Mouse (Mus musculus) thymus, postnatal 25 days (tissue): ENCODE measurements around the gene Zranb1.

Experiments used
- DNase-seq: peaks from one replicate; pipeline ENCODE4 v3.0.0; 2022

The Zranb1 gene

GRCm38 (mm10) chr7:132930850-132931559 is at the start of gene Zranb1:
Gene Zranb1, plus strand, starts transcription at chr7:132931142.
- peak; percentile 98 for DNase-seq

GRCm38 (mm10) chr7:132882343-132882742 is 48.6 kb upstream of the Zranb1 start:
- DNase-seq = peak; percentile 30

GRCm38 (mm10) chr7:132884031-132884430 is 46.9 kb upstream of the Zranb1 start:
- no peak for DNase-seq

DNA sequence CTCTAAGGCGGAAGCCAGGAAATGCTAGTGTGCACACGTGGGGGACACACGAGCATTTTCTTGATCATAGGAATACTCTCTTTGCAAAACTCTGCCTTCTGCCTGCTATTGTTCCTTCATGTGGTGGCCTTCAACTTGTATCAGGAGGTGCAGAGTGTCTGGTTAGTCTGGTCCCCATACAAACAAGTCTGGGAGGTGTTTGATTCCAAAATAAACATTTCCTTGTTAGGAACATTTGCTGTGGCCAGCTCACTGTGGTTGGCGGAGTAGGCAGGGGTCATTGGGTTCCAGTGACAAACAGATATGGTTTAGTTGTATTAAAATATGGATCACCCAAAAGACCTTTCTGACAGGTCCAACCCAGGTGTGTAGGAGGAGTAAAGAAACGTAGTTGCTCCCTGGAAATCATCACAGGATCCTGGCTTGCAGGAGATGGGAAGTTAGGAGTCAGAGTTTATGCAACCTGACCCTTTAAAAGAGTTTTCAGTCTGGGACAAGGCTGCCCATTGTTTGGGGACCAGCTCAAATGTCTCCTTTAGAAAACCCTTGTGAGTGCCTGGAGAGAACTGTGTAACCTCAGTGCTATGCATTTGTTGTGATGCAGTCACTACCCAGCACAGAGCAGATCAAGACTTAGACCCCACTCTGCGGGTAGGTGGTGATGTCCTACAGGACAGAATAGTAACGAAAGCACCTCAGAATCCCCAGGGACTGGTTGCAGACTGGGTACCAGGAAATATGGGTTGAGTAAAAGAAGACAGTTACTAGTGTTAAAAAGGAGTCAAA is 43.7 kb upstream of the Zranb1 start:
- no peak for DNase-seq

- DNase-seq = no peak
Measured at GRCm38 (mm10) chr7:132888052-132888451, 42.9 kb upstream of the Zranb1 start.

- DNase-seq = no peak
Measured at GRCm38 (mm10) chr7:132888518-132889249, 42.3 kb upstream of the Zranb1 start.

GRCm38 (mm10) chr7:132889691-132890090 is 41.3 kb upstream of the Zranb1 start:
- DNase-seq = no peak

- DNase-seq = no peak
Measured at GRCm38 (mm10) chr7:132890201-132890600, 40.7 kb upstream of the Zranb1 start.

DNA sequence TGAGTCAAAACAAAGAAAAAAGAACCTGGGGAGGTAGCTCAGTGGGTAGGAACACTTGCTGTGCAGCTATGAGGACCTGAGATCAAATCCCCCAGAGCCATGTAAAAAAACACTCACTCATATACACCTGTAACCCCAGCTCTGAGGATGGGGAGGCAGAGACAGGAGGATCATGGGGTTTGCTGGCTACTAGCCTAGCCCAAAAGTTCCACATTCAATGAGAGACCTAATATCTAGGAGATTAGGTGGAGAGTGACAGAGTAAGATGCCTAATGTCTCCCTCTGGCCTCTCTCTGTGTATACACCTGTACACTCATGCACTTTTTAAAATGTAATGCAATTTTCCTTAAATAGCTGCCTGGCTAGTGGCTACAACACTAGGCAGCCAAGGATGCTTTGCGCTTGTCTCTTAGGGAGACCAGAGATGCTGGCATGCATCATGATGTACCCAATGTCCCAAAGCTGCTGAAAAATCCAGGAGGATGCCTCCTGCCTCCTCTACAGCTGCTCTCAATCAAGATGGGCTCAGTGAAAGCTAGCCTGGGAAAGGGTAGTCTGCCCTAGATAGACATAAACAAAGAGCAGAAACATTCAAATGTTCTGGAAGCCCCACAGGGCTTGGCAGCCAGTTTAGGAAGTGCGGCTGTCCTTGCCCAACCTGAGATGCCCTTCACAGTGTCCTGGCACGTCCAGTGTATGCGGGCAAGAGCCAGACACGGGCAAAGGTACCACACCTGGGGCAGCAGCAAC is 39.2 kb upstream of the Zranb1 start:
- no peak for DNase-seq

DNA sequence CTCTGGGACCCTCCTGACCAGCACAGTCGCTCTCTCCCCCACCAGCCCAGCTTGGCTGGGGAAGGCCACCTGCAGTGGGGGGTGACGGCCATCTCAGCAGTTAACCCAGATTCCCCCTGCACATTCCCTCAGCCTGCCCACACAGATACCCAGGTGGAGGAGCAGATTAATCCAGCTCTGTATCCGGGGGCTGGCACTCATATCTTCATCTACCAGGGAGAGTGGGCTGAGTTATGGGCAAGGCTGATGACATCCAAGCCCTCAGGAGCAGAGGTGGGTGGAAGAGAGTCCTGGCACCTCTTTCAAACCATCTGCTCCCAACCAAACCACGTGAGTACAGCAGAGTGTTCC is 38.7 kb upstream of the Zranb1 start:
- DNase-seq = no peak

DNA sequence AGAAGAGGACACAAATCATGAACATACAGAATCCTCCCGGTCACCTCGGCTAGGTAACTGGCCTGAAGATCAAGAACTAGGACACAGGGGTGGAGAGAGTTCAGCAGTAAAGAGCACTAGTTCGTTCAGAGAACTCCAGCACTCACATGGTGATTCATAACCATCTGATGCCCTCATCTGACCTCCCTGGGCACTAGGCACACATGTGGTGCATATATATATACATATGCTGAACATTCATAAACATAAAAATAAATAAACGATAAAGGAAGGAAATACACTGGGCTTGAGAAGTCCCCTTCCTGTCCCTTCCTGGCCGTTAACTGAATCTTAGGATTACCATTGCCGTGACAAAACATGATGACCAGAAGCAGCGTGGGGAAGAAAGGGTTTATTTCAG is 38.1 kb upstream of the Zranb1 start:
- DNase-seq = no peak

- no peak for DNase-seq
Measured at GRCm38 (mm10) chr7:132893336-132893735, 37.6 kb upstream of the Zranb1 start.

DNA sequence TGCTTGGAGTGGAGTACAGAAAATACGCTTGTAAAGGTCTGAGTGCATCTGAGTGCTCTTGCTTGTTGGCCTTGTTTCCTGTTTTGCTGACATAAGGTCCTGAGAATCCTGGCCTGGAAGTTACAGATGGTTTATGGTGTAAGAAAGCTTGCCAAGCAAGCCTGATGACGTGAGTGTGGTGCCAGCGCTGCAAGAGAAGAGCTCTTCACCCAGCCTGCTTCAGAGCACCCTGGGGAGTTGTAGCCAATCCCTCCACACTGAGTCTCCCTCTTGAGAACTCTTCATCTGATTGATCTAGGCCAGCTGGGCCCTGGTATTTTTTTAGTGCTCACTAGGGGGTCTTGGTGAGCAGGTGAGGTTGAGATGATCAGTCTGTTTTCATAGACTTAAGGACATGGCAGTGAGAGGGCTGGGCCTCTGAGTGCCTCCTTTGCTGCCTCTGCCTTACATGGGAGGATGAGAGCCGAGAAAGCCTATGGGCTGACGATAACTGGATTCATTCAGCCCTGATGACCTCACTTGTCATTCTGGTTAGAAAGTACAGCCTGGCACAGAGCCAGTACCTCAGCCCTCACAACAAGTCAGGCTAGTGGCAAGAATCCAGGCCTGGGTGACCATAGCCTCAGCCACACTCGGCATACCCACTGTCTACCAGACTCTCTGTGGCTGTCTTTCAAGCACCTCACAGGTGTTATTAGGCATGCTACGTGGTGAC is 35.9 kb upstream of the Zranb1 start:
- DNase-seq = no peak

- DNase-seq = no peak
Measured at GRCm38 (mm10) chr7:132896206-132896815, 34.6 kb upstream of the Zranb1 start.

DNA sequence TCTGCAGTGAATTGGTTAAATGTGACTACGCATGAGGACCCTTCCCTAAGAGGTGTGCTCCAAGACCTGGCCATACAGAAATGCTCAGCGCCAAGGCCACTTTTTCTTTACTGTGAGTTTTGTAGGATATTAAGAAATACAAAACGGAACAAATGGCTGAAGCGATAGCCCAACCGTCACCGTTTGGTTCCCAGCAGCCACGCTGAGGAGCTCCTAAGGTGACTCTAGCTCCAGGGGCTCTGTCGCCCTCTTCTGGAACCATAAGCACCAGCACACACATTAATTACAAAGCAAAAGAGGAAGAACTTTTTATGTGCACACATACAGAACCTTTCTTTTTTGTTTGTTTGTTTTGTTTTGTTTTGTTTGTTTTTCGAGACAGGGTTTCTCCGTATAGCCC is 33.7 kb upstream of the Zranb1 start:
- no peak for DNase-seq

- DNase-seq = peak; percentile 62
Measured at GRCm38 (mm10) chr7:132898234-132898633, 32.7 kb upstream of the Zranb1 start.

- DNase-seq = no peak
Measured at GRCm38 (mm10) chr7:132900826-132901531, 30.0 kb upstream of the Zranb1 start.

GRCm38 (mm10) chr7:132903796-132904195 is 27.1 kb upstream of the Zranb1 start:
- no peak for DNase-seq

DNA sequence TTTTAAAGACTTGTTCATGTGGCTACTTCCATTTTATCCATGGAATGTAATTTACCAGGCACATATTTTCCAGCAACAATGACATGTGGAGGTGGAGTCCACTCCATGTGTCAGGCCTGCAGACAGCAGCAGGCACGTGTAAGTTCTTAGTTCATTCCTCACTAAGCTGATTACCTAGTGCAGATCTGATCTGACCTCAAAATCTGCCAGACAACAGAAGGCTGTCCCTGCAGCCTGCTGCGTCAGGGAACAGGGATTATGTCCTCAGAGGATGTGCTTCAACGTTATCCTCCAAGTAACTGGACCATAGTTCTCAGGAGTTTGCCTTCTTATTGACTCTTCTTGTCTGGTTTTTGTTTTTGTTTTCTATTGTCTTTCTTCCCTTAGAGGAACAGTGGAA is 9.0 kb upstream of the Zranb1 start:
- DNase-seq = no peak

- no peak for DNase-seq
Measured at GRCm38 (mm10) chr7:132925227-132925626, 5.7 kb upstream of the Zranb1 start.

DNA sequence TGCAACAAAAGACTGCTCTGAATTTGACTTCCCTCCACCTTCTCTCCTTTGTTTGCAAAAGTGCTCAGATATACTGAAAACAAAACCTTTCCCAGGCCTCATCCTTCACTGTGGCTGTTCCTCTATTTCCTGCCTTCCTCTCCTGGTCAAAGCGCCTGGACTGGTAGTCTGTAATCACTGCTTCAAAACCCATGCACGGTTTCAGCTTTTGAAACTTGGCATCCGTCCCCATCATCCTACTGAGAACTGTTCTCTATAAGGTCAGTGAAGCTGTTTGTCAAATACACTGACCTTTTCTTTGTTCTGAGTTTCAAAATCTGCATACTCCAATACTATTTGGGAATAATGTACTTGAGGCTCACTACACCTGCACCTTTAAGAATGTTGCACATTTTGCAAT is 3.7 kb upstream of the Zranb1 start:
- no peak for DNase-seq
